Mouse (Mus musculus): Measurements from ENCODE around the gene Iqgap2. TPM values are rescaled to one million over a fixed set of nuclear protein-coding genes. Genes with fewer than 3 reads are reported as not detected.

Iqgap2 gene
- polyA plus RNA-seq, 1 experiment, result 18.5 TPM

GRCm38 (mm10) chr13:95592860-95593259 is 298.9 kb downstream of the Iqgap2 start:
- H3K4me1 ChIP-seq (ENCODE audit: control insufficient read depth, insufficient read depth, low read length), result peaks cover 4% of the 10 kb centered on the region
- no peak overlapping the region for H3K27ac ChIP-seq (ENCODE audit: insufficient read depth, low read length)
- no peaks in the 10 kb centered on the region for H3K27me3 ChIP-seq (ENCODE audit: control insufficient read depth, insufficient read depth, low read length, poor library complexity, severe bottlenecking)
- no peaks in the 10 kb centered on the region for H3K36me3 ChIP-seq (ENCODE audit: control insufficient read depth, insufficient read depth, low read length, poor library complexity, severe bottlenecking)
- TF ChIP-seq EP300 (IDR thresholded peaks at IDR 0.05; ENCODE audit: insufficient read depth, low read depth, low read length), result no peak
- no peak for TF ChIP-seq POLR2A (IDR thresholded peaks at IDR 0.05; ENCODE audit: insufficient read depth, low read length)
- TF ChIP-seq CTCF (IDR thresholded peaks at IDR 0.05; ENCODE audit: low read depth, low read length), result no peak
- H3K9me3 ChIP-seq (replicated peaks; ENCODE audit: control insufficient read depth, insufficient read depth, low read length, poor library complexity, severe bottlenecking), result no peaks in the 10 kb centered on the region
- H3K4me3 ChIP-seq (ENCODE audit: low read depth, low read length), result no peak overlapping the region
- H3K9ac ChIP-seq (ENCODE audit: low read depth, poor library complexity, severe bottlenecking), result no peak overlapping the region

GRCm38 (mm10) chr13:95591606-95592005 is 300.1 kb downstream of the Iqgap2 start:
- Histone ChIP-seq H3K36me3 (ENCODE audit: control insufficient read depth, insufficient read depth, low read length, poor library complexity, severe bottlenecking) (no peaks in the 10 kb centered on the region), H3K4me3 (ENCODE audit: low read depth, low read length) (no peak overlapping the region), H3K27ac (ENCODE audit: insufficient read depth, low read length) (no peak overlapping the region), H3K27me3 (ENCODE audit: control insufficient read depth, insufficient read depth, low read length, poor library complexity, severe bottlenecking) (no peaks in the 10 kb centered on the region), H3K9me3 (replicated peaks; ENCODE audit: control insufficient read depth, insufficient read depth, low read length, poor library complexity, severe bottlenecking) (no peaks in the 10 kb centered on the region), H3K4me1 (ENCODE audit: control insufficient read depth, insufficient read depth, low read length) (peaks cover under 1% of the 10 kb centered on the region), H3K9ac (ENCODE audit: low read depth, poor library complexity, severe bottlenecking) (no peak overlapping the region)
- TF ChIP-seq EP300 (IDR thresholded peaks at IDR 0.05; ENCODE audit: insufficient read depth, low read depth, low read length) (no peak), POLR2A (IDR thresholded peaks at IDR 0.05; ENCODE audit: insufficient read depth, low read length) (no peak), CTCF (IDR thresholded peaks at IDR 0.05; ENCODE audit: low read depth, low read length) (no peak)

GRCm38 (mm10) chr13:95587628-95588027 is 304.1 kb downstream of the Iqgap2 start:
- Histone ChIP-seq H3K9me3 (replicated peaks; ENCODE audit: control insufficient read depth, insufficient read depth, low read length, poor library complexity, severe bottlenecking) (no peaks in the 10 kb centered on the region), H3K27ac (ENCODE audit: insufficient read depth, low read length) (no peak overlapping the region), H3K9ac (ENCODE audit: low read depth, poor library complexity, severe bottlenecking) (no peak overlapping the region), H3K4me1 (ENCODE audit: control insufficient read depth, insufficient read depth, low read length) (no peaks in the 10 kb centered on the region), H3K4me3 (ENCODE audit: low read depth, low read length) (no peak overlapping the region), H3K27me3 (ENCODE audit: control insufficient read depth, insufficient read depth, low read length, poor library complexity, severe bottlenecking) (no peaks in the 10 kb centered on the region), H3K36me3 (ENCODE audit: control insufficient read depth, insufficient read depth, low read length, poor library complexity, severe bottlenecking) (no peaks in the 10 kb centered on the region)
- no peak for TF ChIP-seq CTCF (IDR thresholded peaks at IDR 0.05; ENCODE audit: low read depth, low read length)
- no peak for TF ChIP-seq POLR2A (IDR thresholded peaks at IDR 0.05; ENCODE audit: insufficient read depth, low read length)
- TF ChIP-seq EP300 (IDR thresholded peaks at IDR 0.05; ENCODE audit: insufficient read depth, low read depth, low read length), result no peak

- H3K4me1 ChIP-seq (ENCODE audit: control insufficient read depth, insufficient read depth, low read length), result no peaks in the 10 kb centered on the region
- no peaks in the 10 kb centered on the region for H3K9me3 ChIP-seq (replicated peaks; ENCODE audit: control insufficient read depth, insufficient read depth, low read length, poor library complexity, severe bottlenecking)
- no peak overlapping the region for H3K4me3 ChIP-seq (ENCODE audit: low read depth, low read length)
- H3K36me3 ChIP-seq (ENCODE audit: control insufficient read depth, insufficient read depth, low read length, poor library complexity, severe bottlenecking), result no peaks in the 10 kb centered on the region
- no peak overlapping the region for H3K27ac ChIP-seq (ENCODE audit: insufficient read depth, low read length)
- no peak overlapping the region for H3K9ac ChIP-seq (ENCODE audit: low read depth, poor library complexity, severe bottlenecking)
- H3K27me3 ChIP-seq (ENCODE audit: control insufficient read depth, insufficient read depth, low read length, poor library complexity, severe bottlenecking), result no peaks in the 10 kb centered on the region
- TF ChIP-seq CTCF (IDR thresholded peaks at IDR 0.05; ENCODE audit: low read depth, low read length) (no peak), EP300 (IDR thresholded peaks at IDR 0.05; ENCODE audit: insufficient read depth, low read depth, low read length) (no peak), POLR2A (IDR thresholded peaks at IDR 0.05; ENCODE audit: insufficient read depth, low read length) (no peak)
Measured at GRCm38 (mm10) chr13:95584898-95585297, 306.8 kb downstream of the Iqgap2 start.

GRCm38 (mm10) chr13:95583237-95584189 is 308.2 kb downstream of the Iqgap2 start:
- H3K27me3 ChIP-seq (ENCODE audit: control insufficient read depth, insufficient read depth, low read length, poor library complexity, severe bottlenecking), result no peaks in the 10 kb centered on the region
- no peak for TF ChIP-seq POLR2A (IDR thresholded peaks at IDR 0.05; ENCODE audit: insufficient read depth, low read length)
- TF ChIP-seq EP300 (IDR thresholded peaks at IDR 0.05; ENCODE audit: insufficient read depth, low read depth, low read length), result no peak
- no peak for TF ChIP-seq CTCF (IDR thresholded peaks at IDR 0.05; ENCODE audit: low read depth, low read length)
- no peak overlapping the region for H3K27ac ChIP-seq (ENCODE audit: insufficient read depth, low read length)
- no peaks in the 10 kb centered on the region for H3K9me3 ChIP-seq (replicated peaks; ENCODE audit: control insufficient read depth, insufficient read depth, low read length, poor library complexity, severe bottlenecking)
- no peak overlapping the region for H3K4me3 ChIP-seq (ENCODE audit: low read depth, low read length)
- no peaks in the 10 kb centered on the region for H3K36me3 ChIP-seq (ENCODE audit: control insufficient read depth, insufficient read depth, low read length, poor library complexity, severe bottlenecking)
- no peak overlapping the region for H3K9ac ChIP-seq (ENCODE audit: low read depth, poor library complexity, severe bottlenecking)
- H3K4me1 ChIP-seq (ENCODE audit: control insufficient read depth, insufficient read depth, low read length), result no peaks in the 10 kb centered on the region

GRCm38 (mm10) chr13:95581850-95582249 is 309.9 kb downstream of the Iqgap2 start:
- TF ChIP-seq EP300 (IDR thresholded peaks at IDR 0.05; ENCODE audit: insufficient read depth, low read depth, low read length) (no peak), POLR2A (IDR thresholded peaks at IDR 0.05; ENCODE audit: insufficient read depth, low read length) (no peak), CTCF (IDR thresholded peaks at IDR 0.05; ENCODE audit: low read depth, low read length) (no peak)
- Histone ChIP-seq H3K4me3 (ENCODE audit: low read depth, low read length) (no peak overlapping the region), H3K27ac (ENCODE audit: insufficient read depth, low read length) (no peak overlapping the region), H3K9me3 (replicated peaks; ENCODE audit: control insufficient read depth, insufficient read depth, low read length, poor library complexity, severe bottlenecking) (no peaks in the 10 kb centered on the region), H3K36me3 (ENCODE audit: control insufficient read depth, insufficient read depth, low read length, poor library complexity, severe bottlenecking) (no peaks in the 10 kb centered on the region), H3K9ac (ENCODE audit: low read depth, poor library complexity, severe bottlenecking) (no peak overlapping the region), H3K4me1 (ENCODE audit: control insufficient read depth, insufficient read depth, low read length) (no peaks in the 10 kb centered on the region), H3K27me3 (ENCODE audit: control insufficient read depth, insufficient read depth, low read length, poor library complexity, severe bottlenecking) (no peaks in the 10 kb centered on the region)
